Mouse (Mus musculus) MN1 (cell line): ENCODE measurements around the gene Rnf144a.

Experiments
- DNase-seq: peaks from one replicate; pipeline ENCODE4 v3.0.0-alpha.2; 2016; ENCODE audit warnings: low spot score

The Rnf144a gene

DNA sequence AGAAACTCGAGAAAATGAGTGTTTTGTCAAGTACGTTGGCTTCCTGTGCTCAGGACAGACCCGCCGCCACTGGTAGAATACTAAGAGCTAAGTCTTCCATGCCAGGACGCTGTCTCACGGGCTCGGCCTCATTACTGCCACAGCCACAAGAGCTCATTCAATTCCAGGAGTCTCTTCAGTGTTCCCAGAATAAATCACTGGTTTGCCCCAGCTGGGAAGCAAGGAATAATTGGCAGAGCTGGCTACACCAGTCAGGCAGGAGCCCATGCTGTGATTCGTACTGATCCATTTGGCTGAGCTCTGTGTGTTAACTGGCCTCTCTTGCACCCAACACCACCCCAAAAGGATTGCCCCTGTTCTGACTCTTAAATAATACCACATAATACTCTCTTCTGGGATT is 45.0 kb downstream of the Rnf144a start:
- DNase-seq, result no peak

DNA sequence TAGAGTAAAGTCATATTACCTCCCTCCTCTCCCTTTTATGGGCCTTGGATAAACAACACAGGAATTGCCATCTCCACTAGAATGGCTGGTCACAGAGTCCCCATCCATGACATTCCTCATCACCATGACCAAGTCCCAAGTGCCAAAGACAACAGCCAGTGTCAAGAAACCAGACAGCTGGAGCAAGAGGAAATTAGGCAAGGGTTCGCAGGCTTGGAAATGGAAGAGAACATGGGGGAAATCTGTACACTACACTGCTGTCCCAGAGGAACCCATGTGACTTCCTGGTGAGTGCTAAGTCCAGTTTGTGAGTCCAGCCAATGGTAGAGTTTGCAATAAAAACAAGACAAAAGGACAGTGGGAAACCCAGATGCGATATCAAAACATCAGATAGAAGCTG is 47.7 kb downstream of the Rnf144a start:
- no peak for DNase-seq

GRCm38 (mm10) chr12:26366372-26366771 is 48.7 kb downstream of the Rnf144a start:
- DNase-seq, result no peak

DNA sequence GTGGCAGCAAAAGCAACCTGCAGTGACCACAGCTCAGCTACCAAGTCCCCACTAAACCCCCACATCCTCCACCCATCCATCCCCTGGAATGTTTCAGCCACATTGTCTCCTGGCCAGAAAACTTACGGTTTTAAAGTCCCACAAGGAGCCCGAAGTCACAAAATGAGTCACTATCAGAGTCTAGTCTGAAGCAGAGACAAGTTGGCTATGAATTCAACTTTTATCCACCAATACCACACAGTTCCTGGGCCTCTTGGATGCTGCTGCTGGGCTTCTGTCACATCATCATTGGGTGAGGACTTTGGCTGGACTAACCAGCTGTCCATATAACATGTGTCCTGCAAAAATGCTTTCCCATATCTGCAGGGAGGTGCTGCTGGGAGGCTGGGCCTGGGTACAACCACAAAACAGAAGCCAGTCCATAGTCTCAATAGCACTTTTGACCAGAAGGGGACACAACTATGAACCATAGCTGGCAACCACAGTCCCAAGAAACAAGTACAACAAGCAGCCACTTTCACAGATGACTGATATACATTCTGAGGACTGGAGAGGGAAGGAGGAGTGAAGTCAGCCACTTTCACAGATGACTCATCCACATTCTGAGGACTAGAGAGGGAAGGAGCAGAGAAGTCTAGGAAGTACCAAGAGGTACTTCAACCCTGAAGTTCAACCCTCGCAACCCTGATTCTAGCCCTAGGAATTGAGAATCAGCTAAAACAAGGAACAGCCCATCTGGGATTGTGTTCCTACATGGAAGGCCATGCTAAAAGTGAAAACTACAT is 49.3 kb downstream of the Rnf144a start:
- no peak for DNase-seq

- no peak for DNase-seq
Measured at GRCm38 (mm10) chr12:26364822-26365221, 50.2 kb downstream of the Rnf144a start.

- DNase-seq, result no peak
Measured at GRCm38 (mm10) chr12:26360946-26361523, 54.0 kb downstream of the Rnf144a start.

DNA sequence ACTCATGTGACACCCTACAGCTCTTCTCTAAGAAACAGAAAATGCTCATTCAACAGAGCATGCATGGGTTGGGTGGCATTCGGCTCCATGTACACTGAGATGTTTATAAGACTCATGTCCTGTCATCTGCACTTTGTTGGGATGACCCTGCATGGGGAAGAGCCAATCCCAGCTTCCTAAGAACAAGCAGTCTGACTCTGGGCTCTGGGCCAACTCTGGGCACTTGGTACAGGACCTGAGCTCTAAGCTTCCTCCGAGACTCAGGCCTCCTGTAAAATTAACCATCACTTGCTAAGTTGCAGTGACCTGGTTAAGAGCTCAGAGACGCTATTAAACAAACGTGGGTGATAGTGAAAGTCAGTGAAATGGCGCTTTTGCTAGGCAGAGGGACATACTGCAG is 55.2 kb downstream of the Rnf144a start:
- DNase-seq, result no peak

DNA sequence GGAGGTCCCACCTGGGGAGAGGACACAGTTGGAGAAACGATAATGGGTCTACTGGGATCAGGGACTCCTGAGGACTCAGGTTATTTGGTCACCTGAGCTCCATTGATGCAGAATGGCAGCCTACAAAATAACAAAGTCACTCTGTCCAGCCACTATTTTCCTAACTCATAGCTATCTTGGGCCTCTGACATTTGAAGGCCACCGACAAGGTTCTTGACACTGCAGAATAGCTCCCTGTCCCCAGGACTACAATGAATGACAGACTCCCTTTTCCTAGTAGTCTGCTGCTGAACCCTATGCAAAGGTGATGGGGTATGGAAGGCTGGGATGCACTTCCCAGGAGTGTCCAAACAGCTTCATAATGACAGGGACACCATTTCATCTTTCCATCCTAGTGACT is 55.8 kb downstream of the Rnf144a start:
- DNase-seq, result no peak

GRCm38 (mm10) chr12:26357246-26357645 is 57.8 kb downstream of the Rnf144a start:
- no peak for DNase-seq

- DNase-seq, result no peak
Measured at GRCm38 (mm10) chr12:26356191-26356590, 58.9 kb downstream of the Rnf144a start.

DNA sequence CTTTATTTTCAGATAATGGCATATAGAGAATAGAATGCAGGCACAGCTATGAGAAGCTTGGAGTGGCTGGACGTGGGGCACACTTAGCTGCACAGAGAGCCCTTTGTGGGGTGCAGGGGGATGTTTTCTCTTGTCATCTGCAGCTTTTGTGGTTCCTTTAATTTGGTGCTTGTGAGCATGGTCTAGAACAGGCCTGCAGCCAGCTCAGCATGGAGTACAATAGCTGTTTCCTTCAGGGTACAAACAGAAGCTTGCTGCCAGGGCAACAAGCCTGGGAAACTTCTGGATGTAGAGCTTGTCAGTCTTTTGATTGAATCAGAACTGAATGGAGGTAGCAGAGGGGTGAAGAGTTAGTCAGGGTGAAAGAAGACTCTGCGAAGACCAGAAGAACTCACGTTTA is 63.7 kb downstream of the Rnf144a start:
- no peak for DNase-seq

- no peak for DNase-seq
Measured at GRCm38 (mm10) chr12:26344408-26344807, 70.6 kb downstream of the Rnf144a start.

DNA sequence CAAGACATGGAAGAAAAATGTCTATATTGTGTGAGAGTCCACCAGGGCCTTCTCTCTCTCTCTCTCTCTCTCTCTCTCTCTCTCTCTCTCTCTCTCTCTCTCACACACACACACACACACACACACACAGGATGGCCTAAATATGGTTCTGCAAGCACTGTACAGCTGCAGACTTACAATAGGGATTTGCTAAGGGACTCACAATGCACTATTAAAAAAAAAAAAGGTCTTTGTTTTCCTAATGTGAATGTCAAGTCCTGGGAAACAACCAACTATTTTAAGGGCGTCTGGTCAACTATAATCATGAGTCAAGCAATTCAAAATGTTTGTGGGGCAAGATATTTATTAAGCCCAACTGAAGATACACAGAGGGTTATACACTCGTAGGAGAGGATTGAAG is 71.9 kb downstream of the Rnf144a start:
- no peak for DNase-seq

- no peak for DNase-seq
Measured at GRCm38 (mm10) chr12:26342663-26343062, 72.4 kb downstream of the Rnf144a start.

GRCm38 (mm10) chr12:26342086-26342485 is 73.0 kb downstream of the Rnf144a start:
- DNase-seq, result no peak

DNA sequence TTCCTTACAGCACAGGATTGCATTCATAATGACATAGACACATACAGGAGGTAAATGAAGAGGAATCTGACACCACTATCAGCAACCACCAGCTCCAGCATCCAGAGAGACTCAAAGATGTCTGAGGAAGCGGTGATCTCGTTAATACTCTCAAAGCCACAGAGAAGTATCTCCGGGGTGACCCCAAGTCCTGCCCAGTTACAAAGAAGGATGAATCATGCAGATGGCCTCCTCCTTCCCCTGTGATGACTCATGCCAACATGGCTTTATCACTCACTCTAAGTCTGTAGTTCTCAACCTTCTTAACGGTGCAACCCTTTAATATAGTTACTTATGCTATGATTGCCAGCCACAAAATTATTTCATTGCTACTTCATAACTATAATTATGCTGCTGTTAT is 74.4 kb downstream of the Rnf144a start:
- DNase-seq, result no peak

DNA sequence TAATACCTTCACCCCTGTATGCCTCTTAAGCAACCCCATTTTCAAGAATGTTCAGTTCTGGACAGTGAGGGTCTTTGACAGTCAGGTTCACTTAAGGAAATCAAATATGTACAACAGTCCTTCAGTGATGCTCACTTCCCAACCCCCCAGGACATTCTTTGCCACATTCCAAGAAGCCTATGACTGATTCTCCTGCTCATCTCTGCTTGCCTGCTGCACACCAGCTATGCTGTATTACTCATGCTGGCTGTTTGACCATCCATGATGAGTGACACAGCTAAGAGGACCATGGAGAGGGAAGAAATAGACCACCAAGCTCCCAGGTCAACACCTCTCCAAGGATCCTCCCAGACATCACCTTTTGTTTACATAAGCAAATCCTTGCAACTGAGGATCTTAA is 75.2 kb downstream of the Rnf144a start:
- DNase-seq, result no peak

- no peak for DNase-seq
Measured at GRCm38 (mm10) chr12:26339181-26339580, 75.9 kb downstream of the Rnf144a start.

DNA sequence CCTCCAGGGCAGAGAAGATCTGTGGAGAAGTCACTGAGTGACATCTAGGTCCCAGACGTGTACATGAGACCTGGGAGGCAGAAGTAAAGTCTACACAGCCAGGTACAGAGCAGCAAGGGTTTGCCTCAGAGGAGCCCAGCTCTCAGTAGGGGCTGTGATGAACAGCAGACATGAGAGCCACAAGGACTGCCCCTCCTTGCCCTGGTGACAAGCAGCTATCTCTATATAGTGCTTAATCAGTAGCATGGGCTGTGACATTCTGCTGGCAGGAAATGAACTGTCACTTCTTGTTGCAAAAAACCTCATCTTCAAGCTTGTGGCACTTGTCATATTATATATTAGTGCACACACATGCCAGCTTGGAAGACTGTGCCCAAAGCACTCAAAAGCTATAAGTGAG is 81.4 kb downstream of the Rnf144a start:
- no peak for DNase-seq

- DNase-seq, result no peak
Measured at GRCm38 (mm10) chr12:26331048-26331447, 84.0 kb downstream of the Rnf144a start.

DNA sequence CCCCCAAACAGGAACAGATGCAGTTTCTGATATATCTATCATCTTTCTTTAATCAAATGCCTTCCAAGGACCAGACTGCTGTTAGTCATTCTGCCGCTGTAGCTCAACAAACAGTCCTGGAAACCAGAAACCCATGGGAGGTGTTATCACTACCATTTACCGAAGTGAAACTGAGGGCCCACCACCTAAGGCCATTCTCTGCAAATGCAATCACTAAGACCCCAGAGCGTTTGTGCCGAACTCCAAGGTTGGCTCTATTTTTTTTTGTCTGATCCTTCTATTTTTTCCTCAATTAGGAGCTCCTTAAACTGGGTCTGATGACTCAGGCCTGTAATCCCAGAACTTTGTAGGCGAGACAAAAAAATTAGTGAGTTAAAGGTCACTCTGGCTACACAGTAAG is 85.3 kb downstream of the Rnf144a start:
- DNase-seq, result no peak

GRCm38 (mm10) chr12:26329031-26329675 is 85.9 kb downstream of the Rnf144a start:
- no peak for DNase-seq

DNA sequence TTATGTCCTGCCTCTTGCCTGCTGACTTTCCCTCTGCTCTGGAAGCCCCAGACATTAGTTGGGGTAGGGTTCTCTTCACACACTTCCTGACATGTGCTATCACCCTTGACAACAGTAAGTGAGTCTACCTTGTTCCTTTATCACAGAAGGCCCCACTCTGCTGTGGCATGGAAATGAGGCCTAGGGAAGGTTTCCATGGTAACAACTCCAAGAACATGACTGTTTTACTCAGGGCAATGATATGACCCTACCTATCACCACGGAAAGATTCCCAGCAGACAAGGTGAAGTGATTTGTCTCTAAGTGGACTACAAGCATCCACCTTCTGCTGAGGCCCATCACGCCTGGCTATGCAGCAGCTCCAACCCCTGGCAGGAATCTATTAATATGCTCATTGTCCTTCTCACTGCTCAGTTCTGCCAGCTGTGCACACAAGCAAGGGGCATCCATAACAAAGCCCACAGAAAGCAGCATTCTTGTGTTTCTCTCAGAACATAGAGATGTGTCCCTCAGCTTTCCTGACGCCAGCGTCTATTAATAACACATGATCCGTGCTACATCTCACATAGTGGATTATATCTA is 91.2 kb downstream of the Rnf144a start:
- no peak for DNase-seq
